Mouse (Mus musculus): ENCODE results near the gene Cct2.

GRCm38 (mm10) chr10:117042295-117042694 lies 21.3 kb downstream of the Cct2 start:
- TF ChIP-seq CTCF (IDR thresholded peaks at IDR 0.05; ENCODE audit: low read depth) (no peak), EP300 (optimal IDR thresholded peaks at IDR 0.05) (no peak)

Data from stomach, postnatal 0 days (tissue).